Mouse (Mus musculus): ENCODE data around the gene Entpd1.
"Not testable (repeated sequence)": the region's sequence is repeated elsewhere in the genome, so short reads cannot be mapped to it uniquely, and the experiment has no call there.

The Entpd1 gene

GRCm38 (mm10) chr19:40611830-40612506 lies at the start of gene Entpd1, which contains the start of gene Tctn3:
Gene Entpd1, plus strand, starts transcription at chr19:40612366.
Gene Tctn3, minus strand, starts transcription at chr19:40612233.
- DNase-seq (ENCODE audit: low spot score), result peak; percentile 94

DNA sequence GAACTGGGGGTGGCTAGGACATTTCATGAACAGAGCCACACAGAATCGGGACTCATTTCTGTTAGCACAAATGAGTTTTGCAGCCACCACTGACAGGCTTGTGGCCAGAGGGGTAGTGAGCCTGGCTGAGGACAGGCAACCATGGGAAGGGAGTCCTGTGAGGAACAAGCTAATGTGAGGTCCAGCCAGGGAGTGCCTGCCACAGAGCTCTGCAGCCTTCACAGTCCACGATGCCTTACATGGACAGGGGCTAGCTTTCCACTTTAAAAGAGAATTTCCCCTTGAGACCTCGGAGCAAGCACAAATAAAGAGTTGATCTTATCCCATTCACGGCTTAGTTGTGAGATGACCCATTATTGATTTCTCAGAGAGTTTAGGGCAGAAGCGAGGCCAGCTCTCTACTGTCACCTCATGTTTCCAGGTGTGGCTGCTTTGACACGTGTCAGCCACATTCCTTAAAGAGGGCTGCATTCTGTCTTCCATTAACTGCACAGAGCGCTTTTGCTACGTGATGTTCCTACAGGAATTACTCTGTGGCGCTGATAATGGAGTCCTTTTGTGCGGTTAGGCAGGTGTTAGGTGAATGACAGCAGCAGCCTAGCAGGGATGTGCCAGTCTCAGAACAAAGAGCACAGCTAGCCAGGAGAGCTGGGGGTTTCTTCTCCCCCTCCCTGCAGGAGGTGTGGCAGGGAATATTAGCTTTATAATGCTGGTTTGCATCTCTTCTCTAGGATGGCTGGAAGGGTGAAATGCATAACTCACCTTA lies 48.1 kb upstream of the Entpd1 start:
- no peak for DNase-seq (ENCODE audit: low spot score)

DNA sequence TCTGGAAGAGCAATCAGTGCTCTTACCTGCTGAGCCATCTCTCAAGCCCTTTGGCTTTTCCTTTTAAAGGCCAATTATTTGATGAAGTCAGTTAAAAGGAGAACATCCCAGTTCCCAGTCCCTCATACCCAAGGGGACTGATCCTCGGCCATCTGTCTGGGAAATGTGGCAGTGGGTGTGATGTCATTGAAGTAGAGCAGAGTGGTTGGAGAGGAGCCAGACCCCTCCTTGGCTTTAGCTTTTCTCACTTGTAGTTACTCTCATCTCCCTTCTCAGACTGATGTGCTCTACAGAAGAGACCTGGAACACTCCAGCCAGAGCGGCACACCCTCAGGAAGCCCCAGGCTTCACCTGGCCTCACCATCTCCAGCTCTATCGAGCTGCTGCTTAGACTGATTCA lies 44.5 kb upstream of the Entpd1 start:
- DNase-seq (ENCODE audit: low spot score), result no peak

GRCm38 (mm10) chr19:40570726-40571125 lies 41.4 kb upstream of the Entpd1 start:
- peak; percentile 45 for DNase-seq (ENCODE audit: low spot score)

- no peak for DNase-seq (ENCODE audit: low spot score)
Observed at GRCm38 (mm10) chr19:40575438-40575837, 36.7 kb upstream of the Entpd1 start.

- DNase-seq (ENCODE audit: low spot score), result no peak
Observed at GRCm38 (mm10) chr19:40580902-40581301, 31.3 kb upstream of the Entpd1 start.

GRCm38 (mm10) chr19:40581662-40582061 lies 30.5 kb upstream of the Entpd1 start:
- no peak for DNase-seq (ENCODE audit: low spot score)

- no peak for DNase-seq (ENCODE audit: low spot score)
Observed at GRCm38 (mm10) chr19:40586908-40587307, 25.3 kb upstream of the Entpd1 start.

DNA sequence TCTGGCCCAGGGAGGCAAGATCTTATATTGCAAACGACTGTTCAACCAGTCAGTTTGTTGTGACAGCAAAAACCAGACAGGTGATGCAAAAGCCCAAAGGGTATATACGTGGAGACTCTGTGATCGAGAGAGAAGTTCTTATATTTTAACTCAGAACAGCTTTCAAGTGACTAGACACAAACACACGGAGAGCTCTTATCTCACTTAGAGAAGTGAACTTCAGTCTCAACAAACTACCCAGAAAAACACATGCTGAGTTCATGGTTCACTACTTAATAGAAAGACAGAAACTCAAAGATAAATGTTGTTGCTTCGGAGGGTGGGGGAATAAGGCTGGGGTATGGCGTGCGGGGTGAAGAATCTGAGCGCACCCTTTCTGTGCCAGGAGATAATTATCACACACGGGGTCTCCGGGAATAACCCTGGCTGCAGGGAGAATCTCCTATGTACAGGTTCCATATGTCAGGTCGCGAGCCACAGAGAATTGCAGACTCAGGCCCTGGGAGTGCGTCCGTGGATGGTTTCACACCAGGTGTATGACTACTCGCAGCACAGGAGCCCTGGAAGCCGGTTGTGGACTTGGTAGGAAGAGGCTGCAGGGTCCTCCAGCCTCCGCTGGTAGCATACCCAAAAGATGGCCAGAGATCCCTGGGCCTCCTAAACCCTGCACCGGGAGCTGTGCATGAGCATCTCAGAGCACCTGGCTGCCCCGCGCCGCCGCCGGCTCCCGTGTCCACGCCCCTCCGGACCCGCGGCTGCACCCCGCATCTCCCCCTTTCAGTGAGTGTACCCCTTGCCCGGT lies 24.5 kb upstream of the Entpd1 start:
- DNase-seq (ENCODE audit: low spot score), result peak; percentile 17

GRCm38 (mm10) chr19:40588293-40588654 lies 23.9 kb upstream of the Entpd1 start, which contains the start of gene Aldh18a1:
Gene Aldh18a1, minus strand, starts transcription at chr19:40588463.
- DNase-seq (ENCODE audit: low spot score), result peak; percentile 88

- DNase-seq (ENCODE audit: low spot score), result peak; percentile 78
Observed at GRCm38 (mm10) chr19:40588847-40589529, 23.2 kb upstream of the Entpd1 start.

DNA sequence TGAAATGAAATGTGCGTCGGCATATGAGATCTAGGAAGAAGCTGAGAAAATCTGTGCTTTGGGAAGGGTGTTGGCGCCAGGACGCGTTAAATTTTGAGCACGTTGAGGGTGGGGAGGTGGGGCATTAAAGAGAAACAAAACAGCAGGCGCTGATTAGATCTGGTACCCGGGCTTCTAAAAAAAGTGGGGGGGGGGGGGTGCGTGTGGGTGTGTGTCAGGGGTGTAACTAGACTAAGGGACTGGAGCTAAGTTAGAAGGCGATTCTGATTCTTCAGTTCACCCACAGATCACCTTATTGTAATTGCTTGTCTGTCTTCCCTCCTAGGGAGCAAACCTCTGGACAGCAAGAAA lies 22.7 kb upstream of the Entpd1 start:
- DNase-seq (ENCODE audit: low spot score), result no peak

DNA sequence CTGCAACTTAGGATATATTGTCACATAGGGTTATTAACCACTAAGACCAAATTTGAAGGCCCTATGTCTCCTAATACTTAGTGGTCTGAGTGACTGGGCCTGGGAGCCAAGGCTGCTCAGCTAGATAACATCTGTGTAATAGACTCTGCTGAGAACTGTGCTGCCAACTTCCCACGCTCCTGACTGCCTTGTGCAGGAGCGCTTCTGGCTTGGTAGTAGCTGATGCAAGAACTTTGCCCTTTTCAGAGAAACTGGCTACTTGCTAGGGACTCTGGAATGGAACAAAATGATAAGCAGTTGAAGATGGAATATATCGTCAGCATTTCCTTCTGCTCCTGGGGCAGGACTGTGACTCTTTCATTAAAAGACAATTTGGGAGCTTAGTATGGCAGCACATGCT lies 16.9 kb upstream of the Entpd1 start:
- no peak for DNase-seq (ENCODE audit: low spot score)

DNA sequence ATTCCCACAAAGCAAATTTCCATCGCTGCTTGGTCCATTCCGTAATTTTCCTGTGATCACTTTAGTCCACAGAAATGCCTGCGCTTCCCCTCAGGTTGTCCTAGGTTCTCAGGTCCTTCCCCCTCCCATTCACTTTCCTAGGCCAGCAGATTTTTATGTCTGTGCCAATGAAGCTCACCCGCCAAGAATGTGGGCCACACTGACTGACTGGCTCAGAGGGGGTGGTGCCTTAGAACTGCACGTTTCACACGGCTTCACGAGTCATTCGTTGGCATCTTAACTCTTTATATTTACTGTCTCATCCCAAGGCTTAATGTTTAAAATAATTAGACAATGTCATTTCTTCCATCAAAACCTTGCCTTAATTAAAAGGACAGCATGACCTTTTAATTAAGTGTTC lies 16.3 kb upstream of the Entpd1 start:
- DNase-seq (ENCODE audit: low spot score), result no peak

DNA sequence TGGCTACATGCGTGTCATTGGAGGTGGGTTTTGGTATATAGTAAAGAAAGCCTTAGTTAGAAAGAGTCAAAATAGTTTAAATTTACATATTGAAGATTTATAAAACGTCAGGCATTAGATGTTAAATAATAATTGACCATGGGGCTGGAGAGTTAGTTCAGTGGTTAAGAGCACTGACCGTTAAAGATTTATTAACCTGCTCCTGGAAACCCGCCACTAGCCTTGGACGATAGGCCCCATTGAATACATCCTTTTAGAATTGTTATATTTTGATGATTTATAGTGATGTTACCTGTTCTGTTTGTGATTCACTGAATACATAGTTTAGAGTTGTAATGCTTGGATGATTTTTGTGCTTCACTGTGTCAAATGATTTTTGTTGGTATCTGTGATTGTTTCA lies 11.3 kb upstream of the Entpd1 start:
- DNase-seq (ENCODE audit: low spot score), result not testable (repeated sequence)

DNA sequence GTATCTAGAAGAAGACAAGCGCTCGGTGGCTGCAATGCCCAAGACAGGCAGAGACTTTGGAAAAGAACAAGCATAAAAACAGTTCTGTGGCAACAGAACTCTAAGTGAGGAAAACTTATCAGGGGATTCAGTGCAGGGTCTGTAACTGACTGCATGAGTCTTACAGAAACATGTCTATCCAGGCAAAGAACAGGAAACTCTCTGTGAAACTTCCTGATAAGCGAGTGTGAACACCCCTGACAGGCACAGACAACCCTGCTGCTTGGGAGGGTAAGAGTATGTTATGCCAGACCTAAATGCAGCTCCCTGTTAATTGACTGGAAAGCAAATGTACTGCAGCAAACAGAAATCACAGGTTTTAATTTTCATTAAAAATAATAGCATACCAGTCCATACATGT lies 10.3 kb upstream of the Entpd1 start:
- no peak for DNase-seq (ENCODE audit: low spot score)

- no peak for DNase-seq (ENCODE audit: low spot score)
Observed at GRCm38 (mm10) chr19:40605189-40605588, 7.0 kb upstream of the Entpd1 start.

DNA sequence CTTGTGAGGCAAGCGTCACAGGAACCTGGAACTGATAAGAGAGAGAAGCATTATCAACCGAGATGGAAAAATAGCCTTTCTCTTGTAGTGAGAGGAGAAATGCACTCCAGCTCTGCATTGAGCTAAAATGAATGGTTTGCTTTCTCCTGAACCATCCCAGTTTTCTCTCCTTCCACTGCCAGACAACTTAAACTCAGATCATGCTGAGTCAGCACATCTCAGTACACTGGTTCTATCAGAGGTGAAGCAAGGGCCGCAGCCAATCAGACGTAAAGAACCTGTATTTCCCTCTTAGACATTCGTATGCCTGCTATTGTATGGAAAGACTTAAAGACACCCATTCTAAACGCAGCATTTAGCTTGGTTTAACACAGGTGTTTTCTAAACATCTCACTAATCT lies 4.5 kb upstream of the Entpd1 start:
- no peak for DNase-seq (ENCODE audit: low spot score)

DNA sequence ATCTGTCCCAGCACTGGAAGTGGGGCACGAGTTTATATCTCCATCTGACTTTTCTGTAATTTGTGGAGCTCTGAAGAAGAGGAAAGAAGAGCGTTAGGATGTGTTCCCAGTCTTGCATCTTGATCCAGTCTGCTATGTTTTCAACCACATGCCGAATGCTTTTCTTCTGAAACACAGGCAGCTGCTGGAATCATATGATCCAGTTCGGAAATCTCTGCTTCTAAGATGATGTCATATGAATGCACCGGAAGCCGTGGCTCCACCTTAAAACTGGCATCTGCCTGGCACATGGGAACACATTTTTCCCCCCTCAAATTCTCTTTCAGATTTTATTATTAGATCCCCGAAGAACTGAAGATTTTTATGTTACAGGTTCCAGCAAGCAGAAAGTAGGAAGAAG lies 2.6 kb downstream of the Entpd1 start:
- no peak for DNase-seq (ENCODE audit: low spot score)

DNA sequence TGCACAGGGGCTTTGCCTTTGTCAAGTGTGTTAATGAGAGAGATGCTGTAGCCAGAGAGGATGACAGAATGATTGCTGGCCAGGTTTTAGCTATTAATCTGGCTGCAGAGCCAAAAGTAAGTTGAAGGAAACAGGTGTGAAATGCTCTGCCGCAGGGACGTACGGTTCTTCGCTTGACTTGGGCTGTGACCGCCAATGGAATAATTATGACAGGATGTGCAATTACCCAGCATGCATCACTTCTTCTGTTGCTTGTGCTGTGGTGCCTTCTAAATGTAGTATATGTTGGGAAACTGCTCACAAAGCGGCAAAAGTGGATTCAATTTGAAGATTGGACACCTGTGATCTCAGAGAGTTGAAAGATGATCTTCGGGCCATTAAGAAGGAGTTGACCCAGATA lies 3.9 kb downstream of the Entpd1 start:
- DNase-seq (ENCODE audit: low spot score), result peak; percentile 30

DNA sequence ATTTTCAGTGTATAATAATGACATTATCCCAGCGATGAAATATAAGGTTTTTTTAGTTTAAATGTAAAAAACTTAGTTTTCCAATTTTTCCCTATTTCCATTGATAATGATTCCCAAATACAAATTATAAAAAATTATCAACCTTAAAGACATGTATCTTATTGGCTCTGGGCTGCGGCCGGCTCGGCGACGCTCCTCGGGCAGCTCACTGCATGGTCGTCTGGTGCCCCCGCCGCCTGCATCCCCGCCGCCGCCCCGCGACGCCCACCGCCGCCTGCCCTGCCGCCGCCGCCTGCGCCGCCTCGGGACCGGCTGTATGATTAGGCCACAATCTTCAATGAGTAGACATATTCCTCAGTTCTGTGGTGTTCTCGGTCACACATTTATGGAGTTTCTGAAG lies 9.4 kb downstream of the Entpd1 start:
- not testable (repeated sequence) for DNase-seq (ENCODE audit: low spot score)

GRCm38 (mm10) chr19:40625935-40626334 lies 13.8 kb downstream of the Entpd1 start:
- DNase-seq (ENCODE audit: low spot score), result no peak
